ENCODE assay signal across 8 mouse cellular contexts in genomic region chr7:105633127-105633800, GRCm38 (mm10). TPM values are rescaled to one million over a fixed set of nuclear protein-coding genes. Genes with fewer than 3 reads are reported as not detected.
DNase-seq lines count a peak whose midpoint lies in the region; ATAC-seq lines count a peak whose summit lies in the region.

Gene Trim3 (minus strand): TSS chr7:105633571.

- H3K27ac ChIP-seq in hindbrain, embryonic 10.5 days = peak within 1 kb of the TSS; percentile 93
- H3K27ac ChIP-seq in lung, embryonic 16.5 days (ENCODE audit: low read length) = peak within 1 kb of the TSS; percentile 74

- peak; percentile 94 for ATAC-seq in lung, embryonic 16.5 days (ENCODE audit: low read depth)

- peak within 1 kb of the TSS; percentile 82 for H3K4me2 ChIP-seq in lung, embryonic 16.5 days (ENCODE audit: low read depth, low read length)

- H3K9ac ChIP-seq in lung, embryonic 16.5 days (ENCODE audit: low read length) = peak within 1 kb of the TSS; percentile 90

- H3K9me3 ChIP-seq in hindbrain, embryonic 10.5 days = no peaks in the 10 kb centered on the region
- H3K9me3 ChIP-seq in lung, embryonic 16.5 days (ENCODE audit: control insufficient read depth, low read length) = no peaks in the 10 kb centered on the region

- WGBS in hindbrain, embryonic 10.5 days = under 1% methylated on average over 71 of the region's 71 CpGs
- under 1% methylated on average over 45 of the region's 71 CpGs for WGBS in lung, embryonic 16.5 days

- H3K4me3 ChIP-seq in hindbrain, embryonic 10.5 days = peak within 1 kb of the TSS; percentile 92
- peak within 1 kb of the TSS; percentile 79 for H3K4me3 ChIP-seq in lung, embryonic 16.5 days (ENCODE audit: low read length)

- peak; percentile 97 for DNase-seq in Muller cell, postnatal 12 days (ENCODE audit: inconsistent ontology term)
- peak; percentile 94 for DNase-seq in cerebellum, adult 9-11 months
- DNase-seq in frontal cortex, adult 2 months (ENCODE audit: extremely low spot score in 1 of 2, low spot score in 1 of 2) = peak; percentile 71 to 91
- DNase-seq in hindbrain, embryonic 10.5 days (ENCODE audit: low spot score) = peak; percentile 89
- DNase-seq in layer of hippocampus, adult 9-11 months = peak; percentile 92
- peak; percentile 77 for DNase-seq in ovary, postnatal 10 days (ENCODE audit: low spot score)
- DNase-seq in thymus, postnatal 0 days (ENCODE audit: low spot score) = peak; percentile 69

- peaks cover 29% of the 10 kb centered on the region for H3K36me3 ChIP-seq in hindbrain, embryonic 10.5 days
- H3K36me3 ChIP-seq in lung, embryonic 16.5 days (ENCODE audit: control insufficient read depth, insufficient read depth, low read length) = peaks cover 11% of the 10 kb centered on the region

- H3K4me1 ChIP-seq in hindbrain, embryonic 10.5 days (replicated peaks) = peaks cover 35% of the 10 kb centered on the region
- H3K4me1 ChIP-seq in lung, embryonic 16.5 days (replicated peaks; ENCODE audit: control insufficient read depth, insufficient read depth, low read length) = peaks cover 28% of the 10 kb centered on the region

- peaks cover 19% of the 10 kb centered on the region for H3K27me3 ChIP-seq in hindbrain, embryonic 10.5 days (ENCODE audit: insufficient read depth, poor library complexity, severe bottlenecking)
- no peaks in the 10 kb centered on the region for H3K27me3 ChIP-seq in lung, embryonic 16.5 days (ENCODE audit: control insufficient read depth, insufficient read depth, low read depth, low read length)

RNA-seq across cellular contexts. Expression of gene Trim3, which starts in this region (rescaled TPM):
- 137 and 154 TPM in 2 replicates for polyA plus RNA-seq in frontal cortex, adult 2 months (2012; rRNA removed)
- 40.9 and 42.2 TPM in 2 replicates for polyA plus RNA-seq in hindbrain, embryonic 10.5 days (2016; fragmentation: Nextera tagmentation; extraction: Ambion mirVana)
- polyA plus RNA-seq in lung, embryonic 16.5 days (2015; fragmentation: Nextera tagmentation; extraction: Ambion mirVana) = 61.8 and 67.0 TPM in 2 replicates
- 4.2 TPM in 2 replicates for polyA plus RNA-seq in thymus, postnatal 0 days (2015; fragmentation: Nextera tagmentation; extraction: Ambion mirVana)

Comparison
In these comparisons a context has a peak if more than half of its experiments do, and no peak if none do; other contexts are left out.
1. Peak in every context shown above with its lines: DNase-seq, ATAC-seq, H3K4me3 ChIP-seq and H3K27ac ChIP-seq.